Mouse (Mus musculus) liver, embryonic 14 days (tissue): Measurements from ENCODE around the gene Gm17521. TPM values are rescaled to one million over a fixed set of nuclear protein-coding genes. Genes with fewer than 3 reads are reported as not detected.

ENCODE experiments used
- polyA plus RNA-seq: library from polyadenylated mRNA; depleted of rRNA; stranded (reverse); fragments of >200 nt; gene quantifications from 2 replicates; pipeline ENCODE4 v1.2.3, GENCODE M21; 2012; rRNA removed

Gm17521 gene
- not detected in 2 replicates for polyA plus RNA-seq

DNA sequence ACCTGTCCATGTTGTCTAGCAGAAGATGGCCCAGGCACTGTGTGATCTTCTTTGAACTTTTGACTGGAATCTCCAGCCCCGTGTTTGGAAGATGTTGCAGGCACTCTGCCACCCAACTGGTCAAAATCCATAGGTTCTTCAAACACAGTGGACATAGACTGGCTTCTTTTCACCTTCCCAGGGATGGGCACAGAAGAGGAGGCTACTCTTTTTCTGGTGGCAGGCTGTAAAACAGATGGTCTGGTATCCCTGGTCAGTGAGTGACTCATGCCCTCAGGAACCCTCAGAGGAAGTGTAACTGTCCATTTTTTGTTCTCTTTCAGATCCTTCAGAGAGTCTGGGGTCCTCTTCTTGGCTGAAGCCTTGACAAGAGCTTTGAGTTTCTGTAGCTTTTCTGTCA lies at the start of gene Gm17521:
Gm17521 (minus strand) TSS at position 101 of the 400 bp plus-strand sequence.

Other genes with a start within 250 kb of the Gm17521 start
- 1.8 and 2.4 TPM in 2 replicates for gene Cldn34c1, start 73.8 kb upstream of the Gm17521 start, polyA plus RNA-seq
- gene Srsx, start 192.8 kb upstream of the Gm17521 start, polyA plus RNA-seq: not detected in 2 replicates
- not detected in 2 replicates for gene Gm17577, start 217.2 kb upstream of the Gm17521 start, polyA plus RNA-seq